Mouse (Mus musculus) olfactory bulb, adult 2 months (tissue): ENCODE measurements around the gene Gas2.

ENCODE experiments used
- CTCF ChIP-seq: fragments of 200-500 bp; IDR thresholded peaks from 2 replicates; pipeline ENCODE4 v1.5.1; 2012; ENCODE audit warnings: low read depth, mild to moderate bottlenecking, low read length, moderate library complexity; ENCODE audit not compliant: insufficient read depth
- POLR2A ChIP-seq: fragments of 200-500 bp; IDR thresholded peaks from 2 replicates; pipeline ENCODE4 v1.6.1; 2012; ENCODE audit warnings: mild to moderate bottlenecking, low read depth, low read length, moderate library complexity; ENCODE audit not compliant: insufficient read depth

GRCm38 (mm10) chr7:51969379-51969778 lies 107.6 kb downstream of the Gas2 start:
- TF ChIP-seq CTCF (no peak), POLR2A (no peak)
